Mouse (Mus musculus): ENCODE measurements at regions not wholly inside any gene's neighbourhood (a gene's known extent, or its start where the extent isn't known, plus 50 kb on each side); places are given as distances from the start of the nearest gene placed in this dataset.

GRCm38 (mm10) chr1:122607309-122607708 lies 1039.5 kb upstream of the Ddx18 start:
- ATAC-seq (ENCODE audit: insufficient read depth) (no peak), DNase-seq (ENCODE audit: low read depth in 3 of 3, low spot score in 3 of 3) (no peak)
- no peaks in the 10 kb centered on the region for H3K36me3 ChIP-seq (replicated peaks; ENCODE audit: control insufficient read depth, insufficient read depth, low read depth)
- no peak overlapping the region for H3K9ac ChIP-seq (replicated peaks)
- H3K4me2 ChIP-seq (ENCODE audit: low read depth): no peak overlapping the region
- H3K27ac ChIP-seq: no peak overlapping the region
- H3K27me3 ChIP-seq (ENCODE audit: control insufficient read depth, insufficient read depth, low read length): no peaks in the 10 kb centered on the region
- 48% methylated on average over 3 of the region's 3 CpGs for WGBS (ENCODE audit: insufficient replicate concordance)
- no peaks in the 10 kb centered on the region for H3K4me1 ChIP-seq (replicated peaks; ENCODE audit: control insufficient read depth in 2 of 2, insufficient read depth in 2 of 2, low read length in 1 of 2)
- H3K9me3 ChIP-seq (ENCODE audit: control insufficient read depth, low read length): no peaks in the 10 kb centered on the region
- TF ChIP-seq CTCF (IDR thresholded peaks at IDR 0.05; ENCODE audit: low read depth): no peak
- H3K4me3 ChIP-seq (ENCODE audit: insufficient read depth in 1 of 2, low read depth in 2 of 2, low read length in 2 of 2): no peak overlapping the region

GRCm38 (mm10) chr1:122575954-122576353 lies 1008.2 kb upstream of the Ddx18 start:
- no peak overlapping the region for H3K27ac ChIP-seq
- H3K4me1 ChIP-seq (replicated peaks; ENCODE audit: control insufficient read depth in 2 of 2, insufficient read depth in 2 of 2, low read length in 1 of 2): no peaks in the 10 kb centered on the region
- no peak overlapping the region for H3K4me2 ChIP-seq (ENCODE audit: low read depth)
- DNase-seq (ENCODE audit: low read depth in 3 of 3, low spot score in 3 of 3) (no peak), ATAC-seq (ENCODE audit: insufficient read depth) (no peak)
- 43% methylated on average over 4 of the region's 4 CpGs for WGBS (ENCODE audit: insufficient replicate concordance)
- TF ChIP-seq EP300 (IDR thresholded peaks at IDR 0.05; ENCODE audit: low read depth): no peak
- TF ChIP-seq CTCF (IDR thresholded peaks at IDR 0.05; ENCODE audit: low read depth): no peak
- H3K27me3 ChIP-seq (ENCODE audit: control insufficient read depth, insufficient read depth, low read length): no peaks in the 10 kb centered on the region
- H3K9me3 ChIP-seq (ENCODE audit: control insufficient read depth, low read length): no peaks in the 10 kb centered on the region
- H3K4me3 ChIP-seq (ENCODE audit: insufficient read depth in 1 of 2, low read depth in 2 of 2, low read length in 2 of 2): no peak overlapping the region
- no peaks in the 10 kb centered on the region for H3K36me3 ChIP-seq (replicated peaks; ENCODE audit: control insufficient read depth, insufficient read depth, low read depth)
- H3K9ac ChIP-seq (replicated peaks): no peak overlapping the region

GRCm38 (mm10) chr1:122551596-122551995 lies 983.8 kb upstream of the Ddx18 start:
- ATAC-seq (ENCODE audit: insufficient read depth): no peak
- no peak for DNase-seq (ENCODE audit: low read depth in 3 of 3, low spot score in 3 of 3)
- Histone ChIP-seq H3K9me3 (ENCODE audit: control insufficient read depth, low read length) (no peaks in the 10 kb centered on the region), H3K36me3 (replicated peaks; ENCODE audit: control insufficient read depth, insufficient read depth, low read depth) (no peaks in the 10 kb centered on the region), H3K4me1 (replicated peaks; ENCODE audit: control insufficient read depth in 2 of 2, insufficient read depth in 2 of 2, low read length in 1 of 2) (no peaks in the 10 kb centered on the region), H3K4me2 (ENCODE audit: low read depth) (no peak overlapping the region), H3K9ac (replicated peaks) (no peak overlapping the region), H3K4me3 (ENCODE audit: insufficient read depth in 1 of 2, low read depth in 2 of 2, low read length in 2 of 2) (no peak overlapping the region), H3K27me3 (ENCODE audit: control insufficient read depth, insufficient read depth, low read length) (no peaks in the 10 kb centered on the region), H3K27ac (no peak overlapping the region)
- WGBS (ENCODE audit: insufficient replicate concordance): 67% methylated on average over 1 of the region's 1 CpGs
- TF ChIP-seq EP300 (IDR thresholded peaks at IDR 0.05; ENCODE audit: low read depth) (no peak), CTCF (IDR thresholded peaks at IDR 0.05; ENCODE audit: low read depth) (no peak)

- Histone ChIP-seq H3K9me3 (ENCODE audit: control insufficient read depth, low read length) (no peaks in the 10 kb centered on the region), H3K36me3 (replicated peaks; ENCODE audit: control insufficient read depth, insufficient read depth, low read depth) (no peaks in the 10 kb centered on the region), H3K9ac (replicated peaks) (no peak overlapping the region), H3K4me1 (replicated peaks; ENCODE audit: control insufficient read depth in 2 of 2, insufficient read depth in 2 of 2, low read length in 1 of 2) (no peaks in the 10 kb centered on the region), H3K4me2 (ENCODE audit: low read depth) (no peak overlapping the region), H3K4me3 (ENCODE audit: insufficient read depth in 1 of 2, low read depth in 2 of 2, low read length in 2 of 2) (no peak overlapping the region), H3K27ac (no peak overlapping the region), H3K27me3 (ENCODE audit: control insufficient read depth, insufficient read depth, low read length) (no peaks in the 10 kb centered on the region)
- ATAC-seq (ENCODE audit: insufficient read depth) (no peak), DNase-seq (ENCODE audit: low read depth in 3 of 3, low spot score in 3 of 3) (no peak)
- TF ChIP-seq EP300 (IDR thresholded peaks at IDR 0.05; ENCODE audit: low read depth): no peak
- no peak for TF ChIP-seq CTCF (IDR thresholded peaks at IDR 0.05; ENCODE audit: low read depth)
- WGBS (ENCODE audit: insufficient replicate concordance): 39% methylated on average over 2 of the region's 2 CpGs
Measured at GRCm38 (mm10) chr1:122509580-122509979, 941.8 kb upstream of the Ddx18 start.

- WGBS (ENCODE audit: insufficient replicate concordance): 43% methylated on average over 4 of the region's 4 CpGs
- no peak for ATAC-seq (ENCODE audit: insufficient read depth)
Measured at GRCm38 (mm10) chr1:122501707-122502106, 933.9 kb upstream of the Ddx18 start.

More at GRCm38 (mm10) chr1:122501707-122502106, 933.9 kb upstream of the Ddx18 start:
- Histone ChIP-seq H3K36me3 (replicated peaks; ENCODE audit: control insufficient read depth, insufficient read depth, low read depth) (no peaks in the 10 kb centered on the region), H3K4me1 (replicated peaks; ENCODE audit: control insufficient read depth in 2 of 2, insufficient read depth in 2 of 2, low read length in 1 of 2) (no peaks in the 10 kb centered on the region), H3K9ac (replicated peaks) (no peak overlapping the region), H3K27me3 (ENCODE audit: control insufficient read depth, insufficient read depth, low read length) (no peaks in the 10 kb centered on the region), H3K27ac (no peak overlapping the region), H3K9me3 (ENCODE audit: control insufficient read depth, low read length) (no peaks in the 10 kb centered on the region), H3K4me3 (ENCODE audit: insufficient read depth in 1 of 2, low read depth in 2 of 2, low read length in 2 of 2) (no peak overlapping the region), H3K4me2 (ENCODE audit: low read depth) (no peak overlapping the region)
- DNase-seq (ENCODE audit: low read depth in 3 of 3, low spot score in 3 of 3): no peak
- TF ChIP-seq CTCF (IDR thresholded peaks at IDR 0.05; ENCODE audit: low read depth): no peak
- no peak for TF ChIP-seq EP300 (IDR thresholded peaks at IDR 0.05; ENCODE audit: low read depth)
